Mouse (Mus musculus) liver, embryonic 14 days (tissue): ENCODE results near the gene Mcpt8. TPM values are rescaled to one million over a fixed set of nuclear protein-coding genes. Genes with fewer than 3 reads are reported as not detected.

ENCODE experiments used
- polyA plus RNA-seq: library from polyadenylated mRNA; depleted of rRNA; stranded (reverse); fragments of >200 nt; gene quantifications from 2 replicates; pipeline ENCODE4 v1.2.3, GENCODE M21; 2012; rRNA removed

The Mcpt8 gene
- 1.3 and 1.4 TPM in 2 replicates for polyA plus RNA-seq

DNA sequence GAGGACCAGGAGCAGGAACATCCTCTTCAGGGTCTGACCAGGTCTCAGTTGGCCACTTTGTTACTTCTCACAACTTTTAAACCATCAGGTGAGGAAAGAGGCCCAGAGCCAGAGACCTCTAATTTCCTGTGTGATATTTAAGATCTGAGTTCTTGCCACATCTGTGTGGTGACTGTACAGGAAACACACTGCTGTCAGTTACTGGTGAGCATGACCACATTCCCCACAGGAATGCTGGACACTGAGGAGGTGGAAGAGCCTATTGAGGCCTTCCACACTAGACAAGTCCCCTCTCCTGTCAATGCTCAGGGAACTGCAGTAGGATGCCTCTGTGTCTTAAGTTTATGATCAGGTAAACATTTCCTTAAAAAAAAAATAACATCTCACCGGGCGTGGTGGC lies at the start of gene Mcpt8:
Gene Mcpt8, minus strand, starts transcription at position 107 of the 400 bp plus-strand sequence.

DNA sequence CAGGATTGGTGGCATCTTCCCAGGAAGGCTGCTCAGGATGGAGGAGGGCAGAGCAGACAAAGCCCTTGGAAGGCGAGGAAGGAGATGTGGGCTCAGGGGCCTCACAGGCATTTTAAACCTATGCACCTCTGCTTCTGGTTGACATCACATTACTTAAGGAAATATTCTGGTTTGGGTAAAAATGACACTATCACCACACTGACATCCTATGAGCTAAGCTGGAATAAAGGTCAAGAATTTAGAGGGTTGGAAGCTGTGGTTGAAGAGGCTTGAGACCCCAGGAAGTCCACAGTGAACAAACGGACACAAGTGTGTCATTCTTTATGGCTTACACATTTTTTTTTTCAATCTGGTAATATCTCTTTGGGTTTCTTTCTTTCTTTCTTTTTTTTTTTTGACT lies 47.4 kb upstream of the Mcpt8 start, which contains the start of gene Gzmd:
Gene Gzmd, minus strand, starts transcription at position 101 of the 400 bp plus-strand sequence.

DNA sequence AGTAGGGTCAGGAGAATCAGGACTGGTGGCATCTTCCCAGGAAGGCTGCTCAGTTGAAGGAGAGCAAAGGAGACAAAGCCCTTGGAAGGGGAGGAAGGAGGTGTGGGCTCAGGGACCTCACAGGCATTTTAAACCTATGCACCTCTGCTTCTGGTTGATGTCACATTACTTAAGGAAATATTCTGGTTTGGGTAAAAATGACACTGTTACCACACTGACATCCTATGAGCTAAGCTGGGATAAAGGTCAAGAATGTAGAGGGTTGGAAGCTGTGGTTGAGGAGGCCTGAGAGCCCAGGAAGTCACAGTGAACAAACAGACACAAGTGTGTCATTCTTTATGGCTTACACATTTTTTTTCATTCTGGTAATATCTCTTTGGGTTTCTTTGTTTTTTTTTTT lies 35.5 kb upstream of the Mcpt8 start, which contains the start of gene Gzme:
Gene Gzme, minus strand, starts transcription at position 101 of the 400 bp plus-strand sequence.

DNA sequence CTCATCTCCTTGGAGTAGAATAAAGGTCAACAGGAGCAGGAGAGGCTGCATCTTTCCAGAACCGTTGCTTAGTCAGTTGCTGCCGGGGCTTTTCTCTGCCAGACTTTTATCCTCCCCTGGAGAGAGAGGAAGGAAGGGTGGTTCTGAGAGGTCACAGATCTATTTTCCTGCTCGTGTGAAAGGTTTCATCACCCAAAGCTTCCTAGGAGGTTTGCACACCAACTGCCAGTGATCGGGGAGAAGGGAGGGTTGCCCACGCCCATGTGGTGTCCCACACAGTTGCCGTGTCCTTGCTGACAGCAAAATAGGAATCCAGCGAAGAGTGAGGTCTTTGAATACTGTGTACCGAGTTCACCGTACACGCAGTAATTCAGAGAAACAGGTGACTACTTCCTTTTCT lies 17.3 kb upstream of the Mcpt8 start, which contains the start of gene Ctsg:
Gene Ctsg, minus strand, starts transcription at position 189 of the 400 bp plus-strand sequence.

DNA sequence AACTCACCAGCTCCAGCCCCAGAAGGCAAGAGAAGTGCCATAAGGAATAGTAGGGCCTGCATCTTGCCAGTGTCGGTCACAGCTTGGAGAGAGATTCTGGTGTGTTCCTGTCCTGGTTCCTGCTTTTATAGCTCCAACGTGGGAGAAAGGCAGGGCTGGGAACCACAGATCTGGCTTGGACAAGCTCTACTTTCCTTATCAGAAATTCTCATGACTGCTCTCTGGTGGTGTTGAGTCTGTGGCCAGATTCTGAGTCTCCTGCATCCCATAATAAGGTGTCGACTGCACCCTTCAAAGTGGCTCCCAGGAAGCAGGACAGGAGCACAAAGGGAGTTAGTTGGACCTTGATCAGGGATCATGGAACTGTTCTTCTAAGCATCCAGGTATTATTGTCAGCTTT lies 22.9 kb downstream of the Mcpt8 start, which contains the start of gene Mcpt4:
Gene Mcpt4, minus strand, starts transcription at position 101 of the 400 bp plus-strand sequence.

DNA sequence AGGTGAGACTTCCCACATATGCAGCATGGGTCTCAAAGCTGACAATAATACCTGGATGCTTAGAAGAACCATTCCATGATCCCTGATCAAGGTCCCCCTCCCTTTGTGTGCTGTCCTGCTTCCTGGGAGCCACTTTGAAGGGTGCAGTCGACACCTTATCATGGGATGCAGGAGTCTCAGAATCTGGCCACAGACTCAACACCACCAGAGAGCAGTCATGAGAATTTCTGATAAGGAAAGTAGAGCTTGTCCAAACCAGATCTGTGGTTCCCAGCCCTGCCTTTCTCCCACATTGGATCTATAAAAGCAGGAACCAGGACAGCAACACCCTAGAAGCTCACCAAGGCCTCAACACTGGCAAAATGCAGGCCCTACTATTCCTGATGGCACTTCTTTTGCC lies 43.3 kb downstream of the Mcpt8 start, which contains the start of gene Mcpt2:
Gene Mcpt2, plus strand, starts transcription at position 250 of the 400 bp plus-strand sequence.

Other genes starting within 250 kb of the Mcpt8 start
- 1.6 and 1.7 TPM in 2 replicates for gene Nynrin, start 231.3 kb downstream of the Mcpt8 start, polyA plus RNA-seq
- 0.10 and 0.16 TPM in 2 replicates for gene Cbln3, start 200.9 kb downstream of the Mcpt8 start, polyA plus RNA-seq
- 7.3 and 8.4 TPM in 2 replicates for gene Khnyn, start 200.3 kb downstream of the Mcpt8 start, polyA plus RNA-seq
- gene Sdr39u1, start 185.0 kb downstream of the Mcpt8 start, polyA plus RNA-seq, result 5.3 and 6.1 TPM in 2 replicates
- gene Cma1, start 140.6 kb downstream of the Mcpt8 start, polyA plus RNA-seq, result 0.07 and 0.12 TPM in 2 replicates
- not detected in 2 replicates for gene Cma2, start 134.3 kb downstream of the Mcpt8 start, polyA plus RNA-seq
- gene Mcpt1, start 67.3 kb downstream of the Mcpt8 start, polyA plus RNA-seq, result 0.02 TPM in 1 of 2 replicates, not detected in the other
- not detected in 2 replicates for gene Mcpt9, start 54.8 kb downstream of the Mcpt8 start, polyA plus RNA-seq
- 0.03 and 0.05 TPM in 2 replicates for gene Mcpt2, start 43.2 kb downstream of the Mcpt8 start, polyA plus RNA-seq
- gene Mcpt4, start 23.0 kb downstream of the Mcpt8 start, polyA plus RNA-seq, result not detected in 2 replicates
- gene Ctsg, start 17.3 kb upstream of the Mcpt8 start, polyA plus RNA-seq, result 28.2 and 49.2 TPM in 2 replicates
- gene Gzme, start 35.4 kb upstream of the Mcpt8 start, polyA plus RNA-seq, result 0.06 TPM in 1 of 2 replicates, not detected in the other
- gene Gzmd, start 47.3 kb upstream of the Mcpt8 start, polyA plus RNA-seq, result 0.12 TPM in 1 of 2 replicates, not detected in the other
- gene Gzmg, start 74.3 kb upstream of the Mcpt8 start, polyA plus RNA-seq, result 0.03 and 0.05 TPM in 2 replicates
- gene Gzmn, start 89.3 kb upstream of the Mcpt8 start, polyA plus RNA-seq, result not detected in 2 replicates
- gene Gzmf, start 126.1 kb upstream of the Mcpt8 start, polyA plus RNA-seq, result 0.03 and 0.17 TPM in 2 replicates
- gene Gzmc, start 149.4 kb upstream of the Mcpt8 start, polyA plus RNA-seq, result 0.03 TPM in 1 of 2 replicates, not detected in the other
- gene Gzmb, start 177.0 kb upstream of the Mcpt8 start, polyA plus RNA-seq, result 0.05 and 0.06 TPM in 2 replicates